Mouse (Mus musculus) kidney, postnatal 4 days (tissue): ENCODE data around the gene Agrp.
A peak's percentile ranks its signal among the peaks of the same experiment; 100 is the strongest.
"Not testable (repeated sequence)": the region's sequence is repeated elsewhere in the genome, so short reads cannot be mapped to it uniquely, and the experiment has no call there.

ENCODE experiments used
- DNase-seq, 2 experiments: peaks; one replicate each; pipeline ENCODE4 v3.0.0; 2021; ENCODE audit warnings: mixed read lengths in 2 of 2

The Agrp gene

DNA sequence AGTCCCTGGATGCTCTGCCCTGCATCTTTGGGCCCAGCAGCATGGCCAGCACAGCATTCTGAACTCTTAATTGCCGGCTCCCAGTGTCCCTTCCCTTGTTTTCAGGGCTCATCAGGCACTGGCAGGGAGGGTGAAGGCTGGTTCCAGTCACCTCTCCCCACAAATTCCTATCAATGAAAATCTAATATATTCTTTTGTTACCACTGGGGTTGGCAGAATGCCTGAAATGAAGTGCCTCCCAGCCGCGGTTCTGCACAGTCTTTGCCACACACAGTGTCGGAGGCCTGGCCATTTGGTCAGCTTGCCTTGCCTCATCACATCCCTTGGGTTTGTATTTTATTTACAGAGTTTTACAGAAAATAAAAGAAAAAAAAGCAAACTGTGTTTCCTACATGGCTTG lies 15.4 kb downstream of the Agrp start:
- no peak for DNase-seq

DNA sequence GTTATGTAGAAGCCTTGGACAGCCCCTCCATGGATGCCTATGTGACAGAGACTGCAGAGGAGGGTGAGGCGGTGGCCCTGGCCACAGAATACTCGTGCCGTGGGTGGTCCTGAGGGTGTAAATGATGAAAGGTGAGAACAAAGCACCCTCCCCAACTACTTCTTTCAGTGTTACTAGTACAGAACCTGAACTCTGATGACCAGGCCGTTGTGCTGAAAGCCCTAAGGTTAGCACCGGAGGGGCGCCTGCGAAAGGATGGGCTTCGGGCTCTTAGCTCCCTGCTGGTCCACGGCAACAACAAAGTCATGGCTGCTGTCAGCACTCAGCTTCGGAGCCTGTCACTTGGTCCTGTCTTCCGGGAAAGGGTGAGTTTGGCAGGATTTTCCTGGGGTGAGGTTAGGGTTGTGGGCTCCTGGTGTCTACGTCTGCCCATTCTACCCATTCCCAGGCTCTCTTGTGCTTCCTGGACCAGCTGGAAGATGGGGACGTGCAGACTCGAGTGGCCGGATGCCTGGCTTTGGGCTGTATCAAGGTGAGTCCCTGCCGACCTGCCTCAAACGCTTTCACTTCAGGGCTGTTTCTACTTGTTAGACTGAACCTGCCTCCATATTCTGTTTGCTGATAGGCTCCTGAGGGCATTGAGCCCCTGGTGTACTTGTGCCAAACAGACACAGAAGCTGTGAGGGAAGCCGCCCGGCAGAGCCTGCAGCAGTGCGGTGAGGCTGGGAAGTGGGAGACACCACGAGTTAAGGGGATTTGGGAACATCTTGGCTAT lies 16.1 kb downstream of the Agrp start:
- DNase-seq, result no peak

DNA sequence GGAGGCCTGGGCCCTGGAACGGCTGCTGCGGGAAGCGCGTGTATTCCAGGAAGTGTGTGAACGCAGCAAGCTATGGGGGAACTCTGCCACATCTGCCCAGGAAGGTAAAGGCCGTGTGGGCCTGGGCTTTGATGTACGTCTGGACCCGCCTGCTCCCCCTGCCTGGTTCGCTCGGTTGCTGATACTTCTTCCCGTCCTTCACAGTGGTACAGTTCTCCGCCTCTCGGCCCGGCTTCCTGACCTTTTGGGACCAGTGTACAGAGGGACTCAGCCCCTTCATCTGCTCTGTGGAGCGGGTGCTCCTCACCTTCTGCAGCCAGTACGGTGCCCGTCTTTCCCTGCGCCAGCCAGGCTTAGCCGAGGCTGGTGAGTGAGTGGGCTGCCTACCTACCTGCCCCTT lies 17.0 kb downstream of the Agrp start:
- no peak for DNase-seq

- no peak for DNase-seq
These were observed 18.2 kb downstream of the Agrp start for GRCm38 (mm10) chr8:105618892-105619591.

DNA sequence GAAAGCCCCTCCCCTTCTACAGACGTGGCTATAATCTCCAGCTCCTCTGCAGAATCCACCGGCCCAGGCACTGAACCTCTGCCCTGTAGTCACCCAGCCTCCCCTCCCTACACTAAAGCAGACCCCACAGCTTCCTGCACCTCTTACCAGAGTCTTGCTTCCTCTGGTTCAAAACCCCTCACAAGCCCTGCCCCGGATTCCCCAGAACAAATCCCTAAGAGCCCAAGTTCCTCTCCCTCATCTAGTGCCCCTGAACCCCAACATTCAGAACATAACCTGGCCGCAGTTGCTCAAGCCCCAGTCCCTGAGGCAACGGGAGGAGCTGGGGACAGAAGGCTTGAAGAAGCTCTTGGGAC lies 18.9 kb downstream of the Agrp start:
- no peak for DNase-seq

DNA sequence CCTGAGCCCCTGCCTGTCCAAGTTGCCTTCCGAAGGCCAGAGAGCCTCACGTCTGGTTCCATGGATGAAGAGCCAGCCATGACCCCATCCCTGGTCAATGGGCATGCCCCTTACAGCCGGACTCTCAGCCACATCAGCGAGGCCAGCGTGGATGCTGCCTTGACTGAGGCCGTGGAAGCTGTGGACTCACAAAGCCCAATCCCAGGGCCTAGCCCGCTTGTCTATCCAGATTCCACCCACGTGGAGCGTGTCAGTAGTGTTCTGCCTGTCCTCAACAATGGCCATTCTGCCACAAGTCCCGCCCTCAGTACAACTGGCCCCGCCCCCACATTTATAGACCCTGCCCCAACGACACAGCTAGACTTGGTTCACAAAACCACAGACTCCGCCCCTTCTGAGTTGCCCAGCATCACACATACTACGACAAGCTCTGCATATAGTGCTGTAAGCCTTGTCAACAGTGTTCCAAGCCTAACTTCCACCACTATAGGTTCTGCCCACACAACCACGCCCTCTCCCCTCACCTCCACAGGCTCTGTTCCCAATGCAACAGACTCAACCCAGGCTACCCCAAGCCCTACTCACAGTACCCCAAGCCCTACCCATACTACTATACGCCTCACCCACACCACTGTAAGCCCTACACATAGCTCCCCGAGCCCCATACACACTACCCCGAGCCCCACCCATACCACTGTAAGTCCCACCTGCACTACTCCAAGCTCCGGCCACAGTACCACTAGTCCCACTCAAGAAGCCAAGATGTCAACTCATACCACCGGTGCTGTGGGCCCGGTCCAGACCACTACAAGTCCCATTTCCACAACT lies 19.5 kb downstream of the Agrp start:
- DNase-seq, result peak in 1 of 2 experiments; percentile 35

- no peak for DNase-seq
These were observed 21.3 kb downstream of the Agrp start for GRCm38 (mm10) chr8:105615942-105616341.

DNA sequence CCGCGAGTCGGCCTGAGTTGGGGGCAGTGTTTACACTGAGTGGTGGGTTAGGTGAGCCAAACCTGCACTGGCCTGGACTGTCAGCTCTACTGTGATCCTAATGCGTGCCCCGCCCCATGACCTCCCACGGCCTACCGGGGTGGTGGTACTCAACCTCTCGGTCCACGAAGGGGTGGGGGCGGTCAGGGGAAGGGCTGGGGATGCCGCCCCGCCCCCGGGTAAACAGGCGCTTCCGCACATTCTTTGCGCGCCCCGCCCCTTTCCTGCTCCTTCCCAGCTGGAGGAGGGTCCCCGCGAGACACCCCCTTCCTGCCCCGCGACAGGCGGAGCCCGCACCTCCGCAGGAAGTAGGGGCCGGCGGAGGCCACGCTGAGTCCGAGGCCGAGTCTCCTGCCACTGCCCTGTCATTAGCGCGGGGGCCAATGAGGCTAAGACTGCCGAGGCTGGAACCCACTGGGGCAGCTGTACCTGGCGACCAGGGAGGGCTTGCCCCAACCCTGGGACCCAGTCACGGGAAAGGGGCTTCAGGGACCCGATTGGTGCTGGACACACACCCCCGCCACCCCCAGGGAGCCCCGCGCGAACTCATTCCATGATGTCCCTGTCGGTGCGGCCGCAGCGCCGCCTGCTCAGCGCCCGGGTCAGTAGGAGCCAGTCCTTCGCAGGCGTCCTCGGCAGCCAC lies 23.2 kb downstream of the Agrp start:
- DNase-seq, result peak; percentile 86 to 92

DNA sequence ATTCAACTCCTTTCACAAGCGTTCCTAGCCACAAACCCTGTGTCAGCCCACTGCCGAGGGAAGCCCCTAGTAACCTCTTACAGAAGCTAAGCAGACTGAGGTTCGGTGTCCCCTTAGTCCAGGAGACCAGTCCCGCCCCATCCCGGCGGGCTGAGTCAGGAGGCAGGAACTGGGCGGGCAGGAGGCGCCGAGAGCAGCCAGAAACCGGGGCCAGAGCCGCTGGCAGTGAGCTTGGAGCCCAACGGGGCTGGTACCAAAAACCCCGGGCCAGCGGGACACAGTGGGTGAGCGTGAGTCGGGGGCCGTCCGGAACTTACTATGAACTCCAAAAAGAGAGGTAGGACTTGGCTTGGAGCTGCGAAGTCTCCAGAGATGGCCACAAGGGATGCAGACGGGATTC lies 24.2 kb downstream of the Agrp start:
- DNase-seq, result peak; percentile 67 to 74

DNA sequence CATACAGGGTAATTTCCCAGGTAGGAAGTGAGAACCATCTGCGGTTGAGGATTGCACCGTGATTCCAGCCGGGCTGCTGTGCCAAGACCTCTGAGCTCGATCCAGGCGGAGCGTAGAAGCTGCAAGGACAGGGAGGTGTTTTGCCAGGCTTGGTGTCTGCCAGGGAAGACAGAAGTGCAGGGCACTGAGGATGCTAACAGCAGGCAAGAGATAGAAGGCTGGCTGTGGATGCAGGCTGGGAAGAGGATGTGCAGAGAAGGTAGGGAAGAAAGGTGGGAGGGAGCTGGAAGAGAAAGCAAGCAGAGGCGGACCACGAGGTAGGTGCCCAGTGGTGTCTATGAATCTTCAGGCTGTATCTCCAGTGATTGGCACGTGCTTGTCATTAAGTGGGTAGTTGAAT lies 25.4 kb downstream of the Agrp start:
- no peak for DNase-seq

DNA sequence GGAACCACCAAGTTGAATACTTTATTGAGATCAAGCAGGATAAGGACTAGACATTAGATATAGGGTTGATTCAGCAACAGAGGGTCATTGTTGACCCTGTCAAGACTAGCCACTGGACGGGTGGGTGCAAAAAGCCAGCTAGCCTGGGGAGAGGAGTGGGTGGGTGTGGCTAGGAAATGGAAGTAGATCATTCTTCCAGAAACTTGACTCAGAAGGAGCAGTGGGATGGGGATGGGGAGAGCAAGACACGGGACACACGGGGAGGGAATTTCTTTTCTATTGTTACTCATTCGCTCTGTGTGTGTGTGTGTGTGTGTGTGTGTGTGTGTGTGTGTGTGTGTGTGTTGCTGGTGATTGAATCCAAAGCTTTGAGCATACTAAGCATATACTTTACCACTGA lies 27.4 kb downstream of the Agrp start:
- peak in 1 of 2 experiments; percentile 10 for DNase-seq

DNA sequence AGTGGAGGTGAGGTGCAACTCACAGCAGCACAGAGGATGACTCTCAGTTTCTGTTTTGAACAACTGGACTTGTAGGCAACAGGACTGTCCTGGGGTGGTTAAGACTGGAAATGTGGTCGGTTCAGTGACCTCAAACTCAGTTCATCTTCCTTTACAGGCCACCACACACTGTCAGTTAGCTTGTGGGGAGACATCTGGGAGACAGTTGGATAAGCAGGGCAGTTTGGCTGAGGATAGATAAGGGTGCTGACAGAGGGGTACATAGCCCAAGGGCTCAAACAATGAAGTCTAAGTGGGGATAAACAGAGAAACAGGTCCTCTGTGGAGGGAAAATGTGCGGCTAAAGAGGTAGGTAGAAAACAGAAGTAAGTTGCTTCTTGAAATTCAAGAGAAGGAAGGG lies 27.8 kb downstream of the Agrp start:
- no peak for DNase-seq

- DNase-seq, result peak; percentile 45 to 61
These were observed 29.5 kb downstream of the Agrp start for GRCm38 (mm10) chr8:105607684-105608083.

GRCm38 (mm10) chr8:105607062-105607461 lies 30.1 kb downstream of the Agrp start:
- DNase-seq, result no peak

GRCm38 (mm10) chr8:105606189-105607023 lies 30.8 kb downstream of the Agrp start:
- peak; percentile 87 to 93 for DNase-seq

DNA sequence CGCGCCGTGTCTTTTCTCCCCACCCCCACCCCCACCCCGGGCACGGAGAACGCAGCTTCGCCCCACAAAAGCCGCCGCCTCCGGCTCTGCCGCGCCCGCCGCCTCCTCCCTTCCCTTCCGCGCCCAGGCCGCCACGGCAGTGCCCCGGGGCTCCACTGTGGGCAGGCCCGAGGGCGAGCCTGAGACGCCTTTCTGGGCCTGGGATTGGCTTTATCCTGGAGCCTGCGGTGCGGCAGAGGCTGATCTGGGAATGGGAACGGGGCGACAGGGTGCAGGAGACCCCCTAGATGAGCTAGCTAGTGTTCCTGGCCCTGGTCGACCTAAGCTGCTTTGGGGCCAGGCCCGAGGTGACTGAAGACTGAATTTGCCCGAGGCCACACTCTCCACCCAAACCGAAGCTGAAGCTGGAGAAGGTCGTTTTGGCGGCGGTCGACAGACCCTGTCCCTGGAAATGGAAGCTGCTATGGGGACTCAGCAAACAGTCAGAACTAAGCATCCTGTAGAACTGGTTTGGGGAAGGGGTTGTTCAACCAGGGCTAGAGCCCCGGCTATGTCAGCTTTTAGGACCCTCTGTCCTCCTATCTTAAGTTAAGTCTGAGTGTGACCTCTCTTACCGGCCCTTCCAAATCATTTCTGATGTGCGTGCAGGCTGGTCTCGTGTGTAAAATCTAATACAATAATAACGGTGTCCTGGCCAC lies 31.6 kb downstream of the Agrp start:
- peak; percentile 55 to 73 for DNase-seq

- DNase-seq, result peak; percentile 87 to 92
These were observed 32.3 kb downstream of the Agrp start, which contains the start of gene Ripor1 for GRCm38 (mm10) chr8:105604804-105605381. Ripor1 (plus strand) TSS chr8:105605255.

DNA sequence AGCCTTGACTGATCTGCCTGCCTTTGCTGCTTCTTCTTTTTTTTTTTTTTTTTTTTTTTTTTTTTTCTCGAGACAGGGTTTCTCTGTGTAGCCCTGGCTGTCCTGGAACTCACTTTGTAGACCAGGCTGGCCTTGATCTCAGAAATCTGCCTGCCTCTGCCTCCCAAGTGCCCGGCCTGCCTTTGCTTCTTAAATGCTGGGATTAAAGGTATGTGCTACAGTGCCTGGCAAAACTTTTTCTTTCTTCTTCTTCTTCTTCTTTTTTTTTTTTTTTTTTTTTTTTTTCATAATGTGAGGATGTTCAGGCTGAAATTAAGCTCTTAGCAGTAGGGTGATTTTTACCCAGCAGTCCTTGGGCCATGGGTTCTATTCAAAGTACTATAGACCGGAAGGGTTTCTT lies 34.7 kb downstream of the Agrp start:
- not testable (repeated sequence) for DNase-seq

DNA sequence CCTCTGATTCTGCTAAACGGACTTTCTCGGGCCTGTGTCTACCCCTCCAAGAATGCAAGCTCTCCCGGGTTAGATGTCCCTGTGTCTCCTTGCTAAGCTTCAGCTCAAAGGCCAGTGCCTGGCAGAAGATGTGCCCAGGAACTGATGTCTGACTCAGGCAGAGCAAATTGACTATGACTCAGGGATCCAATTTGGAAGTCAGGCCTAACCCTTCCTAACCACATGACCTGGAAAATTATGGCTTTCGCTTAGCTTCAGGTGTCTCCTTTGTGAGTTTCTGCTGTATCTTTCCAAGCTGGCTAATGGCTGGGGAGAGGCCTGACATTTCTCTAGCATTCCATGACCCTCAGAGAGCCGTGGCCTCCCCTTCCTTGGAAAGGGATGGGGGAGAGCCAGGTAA lies 35.9 kb downstream of the Agrp start:
- no peak for DNase-seq

GRCm38 (mm10) chr8:105598777-105599176 lies 38.4 kb downstream of the Agrp start:
- no peak for DNase-seq
